Mouse (Mus musculus): ENCODE measurements at regions not wholly inside any gene's neighbourhood (a gene's known extent, or its start where the extent isn't known, plus 50 kb on each side); places are given as distances from the start of the nearest gene placed in this dataset.

DNA sequence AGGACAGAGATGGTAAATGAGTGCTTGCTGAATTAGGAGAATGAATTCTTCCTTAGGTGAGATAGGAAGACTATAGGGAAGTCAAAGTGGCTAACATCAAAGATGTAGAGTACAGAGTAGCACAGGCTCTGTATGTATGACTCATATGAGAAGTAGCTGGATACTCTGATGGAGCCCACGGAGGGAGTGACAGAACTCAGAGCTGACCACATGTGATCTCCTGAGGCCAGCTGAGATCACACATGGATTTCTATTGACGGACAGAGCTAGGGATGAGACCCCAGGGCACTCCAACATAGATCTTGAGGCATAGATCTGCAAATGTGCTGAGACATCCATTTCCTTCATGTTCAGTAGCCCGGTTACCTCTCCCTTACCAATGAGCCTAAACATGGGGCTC lies 66.0 kb downstream of the Cops8 start:
- DNase-seq: no peak

DNA sequence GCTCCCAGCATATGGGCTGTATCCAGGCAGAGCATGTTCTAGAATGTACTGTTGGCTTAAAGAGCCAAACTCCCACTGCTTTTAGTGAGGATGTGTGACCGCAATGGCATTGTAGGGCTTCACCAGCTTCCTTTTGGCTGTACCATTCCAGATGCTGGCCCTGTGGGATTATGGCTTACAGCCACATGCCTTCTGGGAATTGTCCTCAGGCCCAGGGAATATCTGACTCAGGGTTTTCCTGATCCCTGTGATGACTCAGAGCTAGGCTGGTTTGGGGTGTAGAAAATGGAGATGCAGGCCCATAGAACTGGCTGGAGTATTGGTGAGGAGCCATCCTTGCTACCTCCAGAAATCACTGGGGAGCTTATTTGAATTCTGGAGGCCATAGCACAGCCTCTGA lies 66.5 kb downstream of the Cops8 start:
- DNase-seq: no peak

- DNase-seq: no peak
Measured at GRCm38 (mm10) chr1:90670346-90670745, 67.6 kb downstream of the Cops8 start.

GRCm38 (mm10) chr1:90673751-90674150 lies 71.0 kb downstream of the Cops8 start:
- no peak for DNase-seq

- peak; percentile 75 for DNase-seq
Measured at GRCm38 (mm10) chr1:90676192-90677006, 73.6 kb downstream of the Cops8 start.

DNA sequence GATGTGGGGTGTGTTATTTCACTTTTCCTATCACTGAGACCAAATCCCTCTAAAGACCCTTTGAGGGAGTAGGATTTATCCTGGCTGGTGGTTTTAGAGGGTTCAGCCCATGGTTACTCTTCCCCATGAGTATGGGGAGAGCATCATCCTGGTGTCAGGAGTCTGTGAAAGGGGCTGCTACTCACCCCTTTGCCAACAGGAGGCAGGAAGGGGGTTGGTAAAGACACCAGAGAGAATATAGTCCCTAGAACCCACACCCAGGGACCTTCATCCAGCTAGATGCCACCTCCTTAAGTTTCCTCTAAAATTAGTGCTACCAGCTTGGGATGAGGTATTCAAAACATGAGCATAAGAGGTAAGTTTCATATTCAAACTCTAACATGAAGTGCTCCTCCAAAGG lies 74.4 kb downstream of the Cops8 start:
- DNase-seq: no peak

GRCm38 (mm10) chr1:90677651-90678201 lies 74.9 kb downstream of the Cops8 start:
- no peak for DNase-seq

DNA sequence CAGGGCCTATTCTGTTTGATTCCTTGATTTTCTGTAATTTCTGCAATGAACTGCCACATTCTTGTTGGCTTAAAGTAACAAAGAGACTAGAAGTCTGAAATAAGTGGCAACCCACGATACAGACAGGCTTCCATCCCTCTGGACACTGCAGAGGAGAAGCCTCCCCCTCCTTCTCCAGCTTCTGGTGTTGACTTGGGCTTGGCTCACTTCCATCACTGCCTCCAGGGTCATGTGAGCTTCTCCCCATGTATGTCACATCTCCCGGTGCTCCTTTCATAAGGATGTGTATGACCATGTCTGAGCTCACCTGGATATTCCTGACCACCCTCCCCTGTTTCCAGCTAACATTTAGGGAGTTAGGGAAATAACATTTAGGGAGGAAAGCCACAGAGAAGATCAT lies 75.6 kb downstream of the Cops8 start:
- DNase-seq: no peak

DNA sequence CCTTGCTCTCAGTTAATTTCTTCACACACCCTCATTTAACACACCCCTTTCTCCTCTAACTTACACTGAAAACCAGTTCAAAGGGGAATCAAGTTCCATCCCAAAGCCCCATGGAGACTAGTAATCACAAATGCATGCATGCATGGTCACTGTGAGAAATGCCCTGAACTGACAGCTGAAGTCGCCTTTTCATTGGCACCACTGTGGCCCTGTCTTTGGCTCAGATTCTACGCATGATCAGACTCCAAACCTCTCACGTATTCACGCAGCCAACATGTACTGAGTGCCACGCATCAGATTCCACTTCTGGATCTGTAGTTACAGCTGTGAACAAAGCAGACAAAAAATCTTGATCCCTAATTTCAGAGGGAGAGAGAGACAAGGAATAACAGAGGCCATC lies 85.3 kb downstream of the Cops8 start:
- no peak for DNase-seq

DNA sequence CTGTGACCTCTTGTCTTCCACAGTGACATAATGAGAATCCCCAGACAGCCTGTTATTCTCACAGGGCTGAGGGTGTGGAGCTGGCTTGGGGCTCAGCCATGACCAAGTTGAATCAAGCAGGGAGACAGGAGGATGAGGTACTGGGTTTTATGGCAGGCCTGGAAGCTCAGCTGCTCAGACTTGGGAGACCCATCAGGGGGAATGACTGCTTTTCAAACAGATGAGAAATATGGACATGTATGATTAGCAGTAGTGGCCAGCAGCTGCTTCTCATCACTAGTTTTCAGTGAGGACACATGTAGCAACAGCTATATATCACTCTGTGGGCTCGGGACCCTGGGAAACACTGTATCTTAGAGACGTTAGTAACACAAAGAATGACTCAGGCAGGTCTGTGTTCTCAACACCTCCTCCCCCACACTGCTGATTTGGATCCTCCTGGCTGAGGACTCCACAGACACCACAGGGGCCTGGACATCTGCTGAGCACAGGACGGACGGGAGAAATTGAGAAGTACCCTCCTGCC lies 87.9 kb downstream of the Cops8 start:
- peak; percentile 36 for DNase-seq

GRCm38 (mm10) chr1:90691157-90691594 lies 88.4 kb downstream of the Cops8 start:
- DNase-seq: peak; percentile 31

DNA sequence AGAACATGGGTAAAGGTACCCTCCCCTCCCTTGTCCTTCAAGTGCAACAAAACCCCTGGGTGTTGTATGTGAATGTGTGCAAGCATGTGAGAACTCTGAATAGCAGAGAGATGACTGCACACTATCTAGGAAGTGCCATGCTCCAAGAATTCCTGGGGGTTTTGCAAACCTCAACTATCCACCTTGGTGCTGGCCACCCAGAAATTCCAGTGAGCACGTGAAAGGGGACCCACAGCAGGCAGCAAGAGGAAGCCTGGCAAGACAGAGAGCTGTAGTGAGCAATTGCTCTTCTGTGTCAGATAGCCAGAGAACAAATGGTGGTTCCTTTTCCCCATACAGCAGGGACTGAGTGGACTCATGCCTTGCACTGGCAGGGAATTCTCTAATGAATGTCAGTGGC lies 90.1 kb downstream of the Cops8 start:
- no peak for DNase-seq

GRCm38 (mm10) chr1:90694761-90695160 lies 92.0 kb downstream of the Cops8 start:
- no peak for DNase-seq

DNA sequence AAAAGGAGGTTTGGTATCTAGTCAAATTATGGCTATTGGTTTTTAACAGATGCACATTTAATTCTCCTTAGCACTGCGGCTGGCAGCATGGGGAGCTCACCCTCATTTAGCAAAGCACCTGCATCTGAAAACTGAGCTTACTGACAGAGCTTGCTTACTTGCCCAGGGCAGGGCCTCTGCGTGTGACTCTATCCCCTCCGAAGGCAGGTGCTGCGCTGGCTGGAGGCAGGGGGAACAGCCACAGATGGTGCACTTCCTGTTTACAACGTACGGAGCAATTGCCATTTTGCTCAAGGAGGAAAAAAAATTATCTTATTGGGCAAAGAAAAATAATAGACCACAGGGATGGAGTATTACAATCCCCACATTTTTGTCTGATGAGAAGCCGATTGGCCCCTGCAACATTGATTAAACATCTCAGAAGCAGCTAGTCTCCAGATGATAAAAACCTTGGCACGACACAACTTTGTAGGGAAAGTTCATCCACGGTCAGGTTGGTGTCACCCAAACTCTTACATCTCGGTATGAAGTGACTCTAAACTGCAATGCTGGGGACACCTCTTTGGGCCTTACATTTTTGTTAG lies 92.5 kb downstream of the Cops8 start:
- no peak for DNase-seq

- no peak for DNase-seq
Measured at GRCm38 (mm10) chr1:90696000-90696399, 93.2 kb downstream of the Cops8 start.

DNA sequence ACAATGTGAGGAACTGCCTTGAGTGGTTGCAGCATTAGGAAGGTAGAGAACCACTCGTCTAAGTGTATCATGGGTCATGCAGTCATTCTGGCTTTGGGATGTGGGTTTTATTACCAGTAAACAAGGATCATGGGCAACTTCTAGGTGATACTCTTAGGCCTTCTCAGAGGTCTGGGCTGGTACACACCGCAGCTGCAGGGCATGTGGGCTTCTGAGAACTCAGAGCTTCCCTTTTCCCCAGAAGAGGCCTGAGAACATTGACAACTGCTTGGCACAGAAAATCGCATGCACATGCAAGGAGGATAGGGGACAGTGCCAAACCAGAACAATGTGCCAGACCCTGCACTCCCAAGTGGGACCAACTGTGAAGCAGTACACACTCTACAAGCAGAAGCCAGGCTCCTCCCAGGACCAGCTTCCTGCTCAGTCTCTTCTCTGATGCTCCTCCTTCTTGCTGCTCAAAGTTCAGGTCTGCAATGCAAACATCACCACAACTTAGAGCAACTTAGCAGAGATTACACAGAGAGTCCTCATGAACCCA lies 94.3 kb downstream of the Cops8 start:
- no peak for DNase-seq

GRCm38 (mm10) chr1:90698618-90699017 lies 95.8 kb downstream of the Cops8 start:
- DNase-seq: no peak

DNA sequence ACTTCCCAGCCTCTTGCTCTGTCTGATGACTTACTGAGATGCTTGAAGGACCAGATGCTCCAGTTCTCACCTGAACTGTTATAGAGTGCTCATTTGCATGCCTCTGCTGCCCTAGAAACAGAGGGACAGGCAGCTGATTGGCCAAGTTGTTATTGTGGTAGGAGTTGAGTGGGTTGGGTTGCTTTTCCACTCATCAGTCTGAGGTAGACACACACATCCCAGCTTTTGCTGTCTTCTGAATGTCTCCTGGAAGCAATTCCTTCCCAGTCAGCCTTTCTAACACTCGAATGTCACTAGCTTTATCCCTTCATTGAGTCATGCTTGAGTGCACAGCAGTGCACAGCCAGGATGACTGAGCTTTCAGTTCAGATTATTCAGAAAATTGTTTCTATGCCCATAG lies 99.0 kb downstream of the Cops8 start:
- DNase-seq: no peak

DNA sequence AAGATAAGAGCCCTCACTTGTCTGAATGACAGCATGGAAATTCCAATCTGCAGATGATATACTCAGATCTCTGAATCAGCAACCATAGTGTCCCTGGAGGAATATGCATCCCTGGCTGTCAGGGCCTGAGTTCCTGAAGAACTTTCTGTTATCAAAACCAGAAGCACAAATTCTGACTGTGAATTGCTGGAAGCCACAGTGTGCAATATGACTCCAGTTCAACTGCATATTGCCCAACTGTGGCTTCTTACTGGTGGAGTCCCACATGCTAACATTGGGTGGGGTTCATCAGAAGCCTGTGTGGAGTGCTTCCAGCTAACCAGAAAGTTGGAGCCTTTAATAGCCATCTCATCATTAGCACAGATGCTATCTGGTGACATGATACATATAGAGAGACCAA lies 103.6 kb downstream of the Cops8 start:
- DNase-seq: no peak

DNA sequence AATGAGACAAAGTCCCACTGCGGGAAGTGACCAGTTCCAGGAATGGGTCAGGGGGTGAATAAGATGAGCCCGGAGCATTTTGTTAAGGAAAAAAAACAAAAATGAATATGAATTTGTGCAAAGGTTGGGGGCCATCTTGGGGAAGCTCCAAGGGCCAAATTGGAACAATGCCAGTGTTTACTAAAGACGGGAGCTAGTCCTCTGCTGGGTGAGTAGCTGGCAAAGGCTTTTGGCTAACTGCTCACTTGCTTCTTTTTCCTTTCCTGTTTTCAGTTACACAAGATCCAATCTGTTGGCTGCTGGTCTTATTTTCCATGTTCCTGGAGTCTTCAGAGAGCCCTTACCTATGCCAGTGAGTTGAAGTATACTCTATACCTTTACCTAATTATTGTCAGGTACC lies 107.0 kb downstream of the Cops8 start:
- no peak for DNase-seq

DNA sequence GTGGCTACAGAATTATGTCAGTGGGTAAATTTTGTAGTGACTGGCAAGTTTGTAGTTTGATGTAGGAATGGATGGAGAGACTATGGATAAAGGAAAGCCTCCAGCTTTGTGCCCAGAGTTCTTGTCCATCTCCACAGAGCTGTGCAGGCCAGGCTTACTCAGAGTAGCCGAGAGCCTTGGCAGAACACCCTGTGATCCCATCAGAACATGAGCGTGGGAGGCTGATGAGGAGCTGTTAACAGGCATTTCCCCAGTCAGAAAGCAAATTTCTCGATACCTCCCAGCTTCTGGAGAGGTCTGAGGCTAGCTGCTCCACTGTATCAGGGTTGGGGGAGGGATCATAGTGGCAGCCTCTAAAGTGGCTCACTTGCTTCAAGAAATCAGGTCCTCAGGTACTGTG lies 107.8 kb downstream of the Cops8 start:
- no peak for DNase-seq

- no peak for DNase-seq
Measured at GRCm38 (mm10) chr1:90711103-90711502, 108.3 kb downstream of the Cops8 start.

All from lung, postnatal 14 days (tissue).